In genomic region chr5:100108866-100109265, GRCm38 (mm10) we compare ENCODE assay signal across 10 mouse cellular contexts. TPM values are rescaled to one million over a fixed set of nuclear protein-coding genes. Genes with fewer than 3 reads are reported as not detected.
DNase-seq lines count a peak whose midpoint lies in the region; ATAC-seq lines count a peak whose summit lies in the region.
"Had no signal": no experiment of that assay in that cellular context is flagged by ENCODE, and none has a peak within 500 bp of the region (broad histone marks: within the 10 kb centered on the region; RNA-seq: fewer than 3 reads in every experiment).

No protein-coding gene starts in this region.

- DNase-seq in layer of hippocampus, postnatal 36 days = peak; percentile 75 to 81
- DNase-seq in embryo, embryonic 10.5 days (ENCODE audit: low spot score) = no peak
- DNase-seq in heart, adult 9 months (ENCODE audit: low spot score in 2 of 2) = no peak

- H3K4me2 ChIP-seq in hindbrain, embryonic 13.5 days = no peak overlapping the region
- H3K4me2 ChIP-seq in hindbrain, embryonic 12.5 days (replicated peaks) = no peak overlapping the region
- no peak overlapping the region for H3K4me2 ChIP-seq in embryonic facial prominence, embryonic 15.5 days (replicated peaks)
- no peak overlapping the region for H3K4me2 ChIP-seq in midbrain, embryonic 16.5 days (ENCODE audit: low read length)
- H3K4me2 ChIP-seq: embryonic facial prominence, embryonic 12.5 days; limb, embryonic 13.5 days had no signal

- ATAC-seq in hindbrain, embryonic 13.5 days (ENCODE audit: low FRiP score) = peak; percentile 63; the same call in 1 of the 2 replicates
- ATAC-seq in hindbrain, embryonic 12.5 days (ENCODE audit: low FRiP score) = no peak
- peak; percentile 64 for ATAC-seq in embryonic facial prominence, embryonic 15.5 days (ENCODE audit: insufficient number of reproducible peaks, low FRiP score, low TSS enrichment, low read depth)
- peak; percentile 77 for ATAC-seq in midbrain, embryonic 16.5 days
- ATAC-seq in granulocyte monocyte progenitor cell, adult 5-6 weeks (replicated peaks; ENCODE audit: poor library complexity, severe bottlenecking) = no peak

- no peak overlapping the region for H3K9ac ChIP-seq in hindbrain, embryonic 13.5 days
- no peak overlapping the region for H3K9ac ChIP-seq in hindbrain, embryonic 12.5 days
- no peak overlapping the region for H3K9ac ChIP-seq in embryonic facial prominence, embryonic 15.5 days
- H3K9ac ChIP-seq in midbrain, embryonic 16.5 days (ENCODE audit: low read depth, low read length) = no peak overlapping the region
- H3K9ac ChIP-seq: embryonic facial prominence, embryonic 12.5 days; limb, embryonic 13.5 days had no signal

- no peaks in the 10 kb centered on the region for H3K9me3 ChIP-seq in hindbrain, embryonic 13.5 days
- H3K9me3 ChIP-seq in hindbrain, embryonic 12.5 days (replicated peaks) = no peaks in the 10 kb centered on the region
- no peaks in the 10 kb centered on the region for H3K9me3 ChIP-seq in embryonic facial prominence, embryonic 15.5 days (replicated peaks)
- no peaks in the 10 kb centered on the region for H3K9me3 ChIP-seq in midbrain, embryonic 16.5 days (replicated peaks; ENCODE audit: control insufficient read depth, low read length, poor library complexity, severe bottlenecking)
- H3K9me3 ChIP-seq: embryonic facial prominence, embryonic 12.5 days; limb, embryonic 13.5 days had no signal

- 0 out of 2 replicates have a peak overlapping the region, but pooled peaks have one; percentile 15 for H3K27ac ChIP-seq in hindbrain, embryonic 13.5 days
- no peak overlapping the region for H3K27ac ChIP-seq in hindbrain, embryonic 12.5 days
- H3K27ac ChIP-seq in embryonic facial prominence, embryonic 15.5 days (replicated peaks) = no peak overlapping the region
- H3K27ac ChIP-seq in midbrain, embryonic 16.5 days (ENCODE audit: low read length) = no peak overlapping the region
- H3K27ac ChIP-seq: embryonic facial prominence, embryonic 12.5 days; limb, embryonic 13.5 days had no signal

- H3K36me3 ChIP-seq in hindbrain, embryonic 13.5 days = no peaks in the 10 kb centered on the region
- H3K36me3 ChIP-seq in hindbrain, embryonic 12.5 days = no peaks in the 10 kb centered on the region
- no peaks in the 10 kb centered on the region for H3K36me3 ChIP-seq in embryonic facial prominence, embryonic 15.5 days
- no peaks in the 10 kb centered on the region for H3K36me3 ChIP-seq in midbrain, embryonic 16.5 days (ENCODE audit: control insufficient read depth, insufficient read depth, low read length)
- H3K36me3 ChIP-seq: embryonic facial prominence, embryonic 12.5 days; limb, embryonic 13.5 days had no signal

- H3K27me3 ChIP-seq in hindbrain, embryonic 13.5 days = no peaks in the 10 kb centered on the region
- H3K27me3 ChIP-seq in hindbrain, embryonic 12.5 days = no peaks in the 10 kb centered on the region
- no peaks in the 10 kb centered on the region for H3K27me3 ChIP-seq in embryonic facial prominence, embryonic 15.5 days
- H3K27me3 ChIP-seq in midbrain, embryonic 16.5 days (ENCODE audit: control insufficient read depth, insufficient read depth, low read depth, low read length) = no peaks in the 10 kb centered on the region
- H3K27me3 ChIP-seq: embryonic facial prominence, embryonic 12.5 days; limb, embryonic 13.5 days had no signal

- 73% methylated on average over 9 of the region's 9 CpGs for WGBS in hindbrain, embryonic 13.5 days
- WGBS in hindbrain, embryonic 12.5 days = 85% methylated on average over 9 of the region's 9 CpGs
- WGBS in embryonic facial prominence, embryonic 15.5 days = 52% methylated on average over 9 of the region's 9 CpGs
- 66% methylated on average over 9 of the region's 9 CpGs for WGBS in midbrain, embryonic 16.5 days

- H3K4me3 ChIP-seq in hindbrain, embryonic 13.5 days = no peak overlapping the region
- H3K4me3 ChIP-seq in hindbrain, embryonic 12.5 days = no peak overlapping the region
- H3K4me3 ChIP-seq in embryonic facial prominence, embryonic 15.5 days (replicated peaks) = no peak overlapping the region
- H3K4me3 ChIP-seq in midbrain, embryonic 16.5 days (ENCODE audit: low read depth, low read length) = no peak overlapping the region
- H3K4me3 ChIP-seq: embryonic facial prominence, embryonic 12.5 days; limb, embryonic 13.5 days had no signal

- peaks cover 15% of the 10 kb centered on the region for H3K4me1 ChIP-seq in hindbrain, embryonic 13.5 days (replicated peaks)
- no peaks in the 10 kb centered on the region; the same call in 1 of the 2 replicates for H3K4me1 ChIP-seq in hindbrain, embryonic 12.5 days
- peaks cover 14% of the 10 kb centered on the region; the same call in 1 of the 2 replicates for H3K4me1 ChIP-seq in embryonic facial prominence, embryonic 15.5 days
- no peaks in the 10 kb centered on the region for H3K4me1 ChIP-seq in midbrain, embryonic 16.5 days (ENCODE audit: control insufficient read depth, insufficient read depth, low read length)
- H3K4me1 ChIP-seq: embryonic facial prominence, embryonic 12.5 days; limb, embryonic 13.5 days had no signal

RNA-seq across cellular contexts. Expression of gene Tmem150c, which starts 50.7 kb away (rescaled TPM):
- polyA plus RNA-seq in hindbrain, embryonic 13.5 days (2015; fragmentation: Nextera tagmentation; extraction: Ambion mirVana) = 19.4 and 19.6 TPM in 2 replicates
- polyA plus RNA-seq in hindbrain, embryonic 12.5 days (2016; fragmentation: Nextera tagmentation; extraction: Ambion mirVana) = 8.2 and 9.9 TPM in 2 replicates
- polyA plus RNA-seq in embryonic facial prominence, embryonic 15.5 days (2015; fragmentation: Nextera tagmentation; extraction: Ambion mirVana) = 6.2 and 6.4 TPM in 2 replicates
- 10 to 100 TPM; 77.4 to 83.2 TPM for total RNA-seq in layer of hippocampus, postnatal 36 days (2021)
- 51.9 and 60.2 TPM in 2 replicates for polyA plus RNA-seq in midbrain, embryonic 16.5 days (2015; fragmentation: Nextera tagmentation; extraction: Ambion mirVana)
- not detected in 2 replicates for total RNA-seq in granulocyte monocyte progenitor cell, adult 5-6 weeks (2014; fragmentation: Nextera tagmentation)
- not detected in 2 replicates for total RNA-seq in granulocyte monocyte progenitor cell, adult 5-6 weeks (2017)

Comparison
In these comparisons a context has a peak if more than half of its experiments do, and no peak if none do; other contexts are left out.
1. ATAC-seq: peak in hindbrain, embryonic 13.5 days (single experiment), embryonic facial prominence, embryonic 15.5 days (single experiment) and midbrain, embryonic 16.5 days (single experiment); none in hindbrain, embryonic 12.5 days (single experiment) and granulocyte monocyte progenitor cell, adult 5-6 weeks (single experiment).
2. DNase-seq: peak in layer of hippocampus, postnatal 36 days (2 of 2); none in embryo, embryonic 10.5 days (single experiment) and heart, adult 9 months (0 of 2).